Mouse (Mus musculus) mesoderm, embryonic 11.5 days (tissue): ENCODE results near the gene Gm10057.
"Not testable (repeated sequence)": the region's sequence is repeated elsewhere in the genome, so short reads cannot be mapped to it uniquely, and the experiment has no call there.

ENCODE experiments used
- DNase-seq: peaks from one replicate; pipeline ENCODE4 v3.0.0-alpha.2; 2012; ENCODE audit warnings: low read depth, low spot score

Gene Gm10057

DNA sequence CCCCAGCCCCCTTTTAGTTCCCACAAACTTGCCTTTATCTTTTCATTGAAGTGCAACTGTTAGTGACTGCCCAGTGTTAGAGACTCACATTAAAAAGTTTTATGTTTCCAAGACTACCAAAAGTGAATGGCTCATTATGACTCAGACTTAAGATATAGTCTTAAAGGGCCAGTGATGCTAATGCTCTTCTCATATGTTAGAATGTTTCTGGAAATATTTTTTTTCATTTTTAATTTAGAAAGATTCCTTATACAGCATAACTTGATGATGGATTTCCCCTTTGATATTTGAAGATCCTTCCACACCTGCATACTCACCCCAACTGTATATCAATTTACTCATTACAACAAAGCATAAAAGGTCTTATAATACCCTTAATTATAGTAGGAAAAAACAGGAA is at the start of gene Gm10057:
TSS of gene Gm10057 (minus strand) at position 101 of the 400 bp plus-strand sequence.
- DNase-seq, result not testable (repeated sequence)

DNA sequence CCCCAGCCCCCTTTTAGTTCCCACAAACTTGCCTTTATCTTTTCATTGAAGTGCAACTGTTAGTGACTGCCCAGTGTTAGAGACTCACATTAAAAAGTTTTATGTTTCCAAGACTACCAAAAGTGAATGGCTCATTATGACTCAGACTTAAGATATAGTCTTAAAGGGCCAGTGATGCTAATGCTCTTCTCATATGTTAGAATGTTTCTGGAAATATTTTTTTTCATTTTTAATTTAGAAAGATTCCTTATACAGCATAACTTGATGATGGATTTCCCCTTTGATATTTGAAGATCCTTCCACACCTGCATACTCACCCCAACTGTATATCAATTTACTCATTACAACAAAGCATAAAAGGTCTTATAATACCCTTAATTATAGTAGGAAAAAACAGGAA is 21.1 kb downstream of the Gm10057 start, which contains the start of gene 4921511M17Rik:
TSS of gene 4921511M17Rik (minus strand) at position 101 of the 400 bp plus-strand sequence.
- not testable (repeated sequence) for DNase-seq

DNA sequence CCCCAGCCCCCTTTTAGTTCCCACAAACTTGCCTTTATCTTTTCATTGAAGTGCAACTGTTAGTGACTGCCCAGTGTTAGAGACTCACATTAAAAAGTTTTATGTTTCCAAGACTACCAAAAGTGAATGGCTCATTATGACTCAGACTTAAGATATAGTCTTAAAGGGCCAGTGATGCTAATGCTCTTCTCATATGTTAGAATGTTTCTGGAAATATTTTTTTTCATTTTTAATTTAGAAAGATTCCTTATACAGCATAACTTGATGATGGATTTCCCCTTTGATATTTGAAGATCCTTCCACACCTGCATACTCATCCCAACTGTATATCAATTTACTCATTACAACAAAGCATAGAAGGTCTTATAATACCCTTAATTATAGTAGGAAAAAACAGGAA is 42.3 kb downstream of the Gm10057 start, which contains the start of gene Samt1:
TSS of gene Samt1 (minus strand) at position 101 of the 400 bp plus-strand sequence.
- DNase-seq, result not testable (repeated sequence)
